In genomic region chr2:4557028-4557427, GRCm38 (mm10) we compare ENCODE assay signal across 10 mouse cellular contexts.
DNase-seq lines count a peak whose midpoint lies in the region; ATAC-seq and TF ChIP-seq lines count a peak whose summit lies in the region.
"Had no signal": no experiment of that assay in that cellular context is flagged by ENCODE, and none has a peak within 500 bp of the region (broad histone marks: within the 10 kb centered on the region; RNA-seq: fewer than 3 reads in every experiment).

No protein-coding gene starts in this region.

- ATAC-seq in midbrain, embryonic 13.5 days, result no peak
- no peak for ATAC-seq in midbrain, embryonic 15.5 days (replicated peaks)
- ATAC-seq in limb, embryonic 11.5 days (ENCODE audit: insufficient number of reproducible peaks, low FRiP score, low TSS enrichment, low read depth), result no peak
- ATAC-seq in stomach, embryonic 15.5 days (ENCODE audit: insufficient read depth, low FRiP score, low read depth), result no peak
- ATAC-seq in activated CD4-positive, CD25-positive, alpha-beta regulatory T cell, adult 4 months, result no peak

- peak overlapping the region; percentile 90 for H3K27ac ChIP-seq in gastrocnemius, adult 2 months
- peak overlapping the region; percentile 28; the same call in 1 of the 2 replicates for H3K27ac ChIP-seq in midbrain, embryonic 13.5 days
- H3K27ac ChIP-seq in midbrain, embryonic 15.5 days, result no peak overlapping the region
- H3K27ac ChIP-seq in limb, embryonic 11.5 days (replicated peaks; ENCODE audit: low read depth, low read length), result peak overlapping the region; percentile 87
- H3K27ac ChIP-seq in stomach, embryonic 15.5 days, result peak overlapping the region; percentile 92

- H3K36me3 ChIP-seq in midbrain, embryonic 13.5 days, result peaks cover 8% of the 10 kb centered on the region; the same call in 1 of the 2 replicates
- no peaks in the 10 kb centered on the region for H3K36me3 ChIP-seq in midbrain, embryonic 15.5 days (replicated peaks)
- H3K36me3 ChIP-seq in limb, embryonic 11.5 days (ENCODE audit: control insufficient read depth, insufficient read depth, low read length), result no peaks in the 10 kb centered on the region
- H3K36me3 ChIP-seq in stomach, embryonic 15.5 days, result no peaks in the 10 kb centered on the region

- H3K27me3 ChIP-seq in midbrain, embryonic 13.5 days, result no peaks in the 10 kb centered on the region
- H3K27me3 ChIP-seq in midbrain, embryonic 15.5 days (replicated peaks), result no peaks in the 10 kb centered on the region
- no peaks in the 10 kb centered on the region for H3K27me3 ChIP-seq in limb, embryonic 11.5 days (ENCODE audit: control insufficient read depth, insufficient read depth, low read length)
- no peaks in the 10 kb centered on the region for H3K27me3 ChIP-seq in stomach, embryonic 15.5 days (replicated peaks)

- H3K9me3 ChIP-seq in midbrain, embryonic 13.5 days, result no peaks in the 10 kb centered on the region
- H3K9me3 ChIP-seq in midbrain, embryonic 15.5 days, result no peaks in the 10 kb centered on the region
- no peaks in the 10 kb centered on the region for H3K9me3 ChIP-seq in limb, embryonic 11.5 days (ENCODE audit: control insufficient read depth, low read length)
- H3K9me3 ChIP-seq in stomach, embryonic 15.5 days, result no peaks in the 10 kb centered on the region

- H3K4me2 ChIP-seq in midbrain, embryonic 13.5 days (replicated peaks), result no peak overlapping the region
- no peak overlapping the region for H3K4me2 ChIP-seq in midbrain, embryonic 15.5 days
- no peak overlapping the region for H3K4me2 ChIP-seq in limb, embryonic 11.5 days (ENCODE audit: low read depth, severe bottlenecking)
- no peak overlapping the region for H3K4me2 ChIP-seq in stomach, embryonic 15.5 days

- intact Hi-C loops in gastrocnemius, adult 2 months (cut with DNase I), result loop anchor here (5.0 to 10.0 kb wide), 2 partner anchors 45 to 52 kb away; no protein-coding TSS in a partner anchor

- no peak overlapping the region for H3K9ac ChIP-seq in midbrain, embryonic 13.5 days (replicated peaks)
- H3K9ac ChIP-seq in midbrain, embryonic 15.5 days, result no peak overlapping the region
- no peak overlapping the region for H3K9ac ChIP-seq in limb, embryonic 11.5 days (ENCODE audit: low read length)
- H3K9ac ChIP-seq in stomach, embryonic 15.5 days, result no peak overlapping the region

- H3K4me1 ChIP-seq in midbrain, embryonic 13.5 days (replicated peaks), result peaks cover 70% of the 10 kb centered on the region
- peaks cover 54% of the 10 kb centered on the region for H3K4me1 ChIP-seq in midbrain, embryonic 15.5 days
- peaks cover 44% of the 10 kb centered on the region for H3K4me1 ChIP-seq in limb, embryonic 11.5 days (ENCODE audit: control insufficient read depth, insufficient read depth, low read length)
- H3K4me1 ChIP-seq in stomach, embryonic 15.5 days, result peaks cover 34% of the 10 kb centered on the region

- TF ChIP-seq CTCF in gastrocnemius, adult 2 months (IDR thresholded peaks at IDR 0.05), result no peak

- 23% methylated on average over 4 of the region's 4 CpGs for WGBS in midbrain, embryonic 13.5 days
- WGBS in midbrain, embryonic 15.5 days, result 28% methylated on average over 4 of the region's 4 CpGs
- 17% methylated on average over 4 of the region's 4 CpGs for WGBS in limb, embryonic 11.5 days
- WGBS in stomach, embryonic 15.5 days, result 31% methylated on average over 4 of the region's 4 CpGs

- no peak overlapping the region for H3K4me3 ChIP-seq in gastrocnemius, adult 2 months
- H3K4me3 ChIP-seq in midbrain, embryonic 13.5 days (replicated peaks), result no peak overlapping the region
- H3K4me3 ChIP-seq in midbrain, embryonic 15.5 days, result no peak overlapping the region
- H3K4me3 ChIP-seq in limb, embryonic 11.5 days (ENCODE audit: low read depth, low read length), result no peak overlapping the region
- no peak overlapping the region for H3K4me3 ChIP-seq in stomach, embryonic 15.5 days (replicated peaks)

- DNase-seq in gastrocnemius, adult 2 months, result no peak
- DNase-seq in gastrocnemius, adult 8-10 months (ENCODE audit: low spot score in 2 of 2), result no peak
- DNase-seq in limb, embryonic 11.5 days (ENCODE audit: low spot score), result no peak
- DNase-seq in frontal cortex, postnatal 10 days (ENCODE audit: low spot score in 2 of 2), result no peak
- DNase-seq: cerebellum, postnatal 25 days; layer of hippocampus, adult 9-11 months had no signal
